Mouse (Mus musculus): ENCODE results near the gene Gm20517. TPM values are rescaled to one million over a fixed set of nuclear protein-coding genes. Genes with fewer than 3 reads are reported as not detected.
A peak's percentile ranks its signal among the peaks of the same experiment; 100 is the strongest.

Gene Gm20517
- polyA plus RNA-seq, 1 experiment from 2014 or later: 0.98 TPM

DNA sequence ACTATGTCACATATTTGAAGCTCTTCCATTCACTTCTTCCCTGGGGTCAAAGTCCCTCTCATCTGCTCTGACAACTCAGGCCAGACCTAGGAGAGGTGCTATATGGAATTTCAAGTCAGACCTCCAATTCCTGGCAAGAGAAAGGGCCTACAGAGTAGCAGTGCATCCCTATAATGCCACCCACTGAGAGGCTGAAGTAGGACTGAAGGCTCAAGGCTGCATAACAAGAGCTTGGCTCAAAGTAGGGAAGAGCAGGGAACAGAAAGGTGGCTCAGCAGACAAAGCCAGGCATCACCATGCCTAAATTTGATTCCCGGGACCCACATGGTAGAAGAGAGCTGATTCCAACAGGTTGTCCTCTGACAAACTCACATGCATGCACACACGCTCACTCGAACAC lies 80.3 kb downstream of the Gm20517 start:
- 96% methylated on average over 3 of the region's 3 CpGs for WGBS
- ATAC-seq (replicated peaks; ENCODE audit: insufficient number of reproducible peaks, low FRiP score, low TSS enrichment, low read depth): no peak

DNA sequence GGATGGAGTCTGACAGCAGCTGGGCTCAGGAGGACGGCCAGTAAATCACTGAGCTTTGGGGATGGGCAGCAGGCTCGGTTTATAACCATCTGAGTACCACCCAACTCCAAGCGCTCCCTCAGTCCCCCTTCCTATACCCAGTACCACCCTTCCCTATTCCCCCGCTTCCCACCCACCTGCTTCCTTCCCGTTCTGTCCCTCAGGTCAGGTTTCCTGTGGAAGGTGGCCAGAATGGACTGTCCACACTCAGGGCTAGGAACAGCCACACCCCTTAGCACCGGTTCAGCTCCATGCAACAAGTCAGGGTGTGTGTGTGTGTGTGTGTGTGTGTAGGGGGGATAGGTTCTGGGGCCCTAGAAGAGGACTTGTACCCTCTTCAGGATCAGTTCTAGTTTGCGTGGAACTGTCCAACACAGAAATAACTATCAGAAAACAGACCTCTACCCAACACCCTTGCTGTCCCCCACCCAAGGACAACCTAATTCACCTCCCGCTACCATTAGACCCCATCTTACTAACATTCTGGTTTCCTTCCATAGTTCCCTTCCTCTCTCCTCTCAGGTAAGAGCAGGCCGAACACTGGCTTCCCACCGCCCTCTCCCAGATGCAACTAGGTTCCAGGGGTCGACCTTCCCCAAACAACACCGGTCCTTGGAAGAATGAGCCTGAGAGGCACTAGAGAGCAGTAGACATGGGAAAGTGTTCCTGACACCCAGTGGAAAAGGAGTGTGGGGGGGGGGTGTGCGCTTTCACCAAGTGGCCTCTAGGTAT lies 82.5 kb downstream of the Gm20517 start:
- ATAC-seq (replicated peaks; ENCODE audit: insufficient number of reproducible peaks, low FRiP score, low TSS enrichment, low read depth) (no peak), DNase-seq (ENCODE audit: low spot score) (no peak)
- 37% methylated on average over 13 of the region's 13 CpGs for WGBS
- H3K9me3 ChIP-seq (replicated peaks; ENCODE audit: control insufficient read depth, low read length): no peaks in the 10 kb centered on the region
- H3K4me3 ChIP-seq (ENCODE audit: low read depth, low read length): peak overlapping the region; percentile 77
- peak overlapping the region; percentile 35 for H3K9ac ChIP-seq (replicated peaks; ENCODE audit: low read length)
- H3K4me1 ChIP-seq (ENCODE audit: control insufficient read depth, insufficient read depth, low read length): peaks cover 3% of the 10 kb centered on the region; the same call in 1 of the 2 replicates
- H3K36me3 ChIP-seq (replicated peaks; ENCODE audit: control insufficient read depth, insufficient read depth, low read depth, low read length): no peaks in the 10 kb centered on the region
- no peak overlapping the region for H3K27ac ChIP-seq (replicated peaks; ENCODE audit: low read depth, low read length)
- peak overlapping the region; percentile 77 for H3K4me2 ChIP-seq (ENCODE audit: low read depth, low read length)
- no peaks in the 10 kb centered on the region for H3K27me3 ChIP-seq (ENCODE audit: control insufficient read depth, insufficient read depth, low read length)

More for the DNA sequence above, 80.3 kb downstream of the Gm20517 start:
- DNase-seq (ENCODE audit: low spot score): no peak
- peaks cover 3% of the 10 kb centered on the region; the same call in 1 of the 2 replicates for H3K4me1 ChIP-seq (ENCODE audit: control insufficient read depth, insufficient read depth, low read length)
- H3K9ac ChIP-seq (replicated peaks; ENCODE audit: low read length): no peak overlapping the region
- H3K9me3 ChIP-seq (replicated peaks; ENCODE audit: control insufficient read depth, low read length): no peaks in the 10 kb centered on the region
- H3K27me3 ChIP-seq (ENCODE audit: control insufficient read depth, insufficient read depth, low read length): no peaks in the 10 kb centered on the region
- H3K36me3 ChIP-seq (replicated peaks; ENCODE audit: control insufficient read depth, insufficient read depth, low read depth, low read length): no peaks in the 10 kb centered on the region
- H3K4me2 ChIP-seq (ENCODE audit: low read depth, low read length): no peak overlapping the region
- no peak overlapping the region for H3K27ac ChIP-seq (replicated peaks; ENCODE audit: low read depth, low read length)
- no peak overlapping the region for H3K4me3 ChIP-seq (ENCODE audit: low read depth, low read length)

DNA sequence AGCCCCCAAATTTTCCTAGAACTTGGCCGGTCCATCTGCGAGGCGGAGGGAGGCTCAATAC lies 82.9 kb downstream of the Gm20517 start, which contains the start of gene Gm21981:
Gm21981 (minus strand) TSS at position 14 of the 61 bp plus-strand sequence.
- Histone ChIP-seq H3K27ac (replicated peaks; ENCODE audit: low read depth, low read length) (0 out of 2 replicates have a peak within 1 kb of the TSS, but pooled peaks have one; percentile 20), H3K9ac (replicated peaks; ENCODE audit: low read length) (peak within 1 kb of the TSS; percentile 88), H3K4me2 (ENCODE audit: low read depth, low read length) (peak within 1 kb of the TSS; percentile 77), H3K27me3 (ENCODE audit: control insufficient read depth, insufficient read depth, low read length) (no peaks in the 10 kb centered on the region), H3K36me3 (replicated peaks; ENCODE audit: control insufficient read depth, insufficient read depth, low read depth, low read length) (no peaks in the 10 kb centered on the region), H3K4me3 (ENCODE audit: low read depth, low read length) (peak within 1 kb of the TSS; percentile 77), H3K4me1 (ENCODE audit: control insufficient read depth, insufficient read depth, low read length) (peaks cover 3% of the 10 kb centered on the region; the same call in 1 of the 2 replicates), H3K9me3 (replicated peaks; ENCODE audit: control insufficient read depth, low read length) (no peaks in the 10 kb centered on the region)
- ATAC-seq (replicated peaks; ENCODE audit: insufficient number of reproducible peaks, low FRiP score, low TSS enrichment, low read depth) (no peak), DNase-seq (ENCODE audit: low spot score) (no peak)
- 1% methylated on average over 3 of the region's 3 CpGs for WGBS

DNA sequence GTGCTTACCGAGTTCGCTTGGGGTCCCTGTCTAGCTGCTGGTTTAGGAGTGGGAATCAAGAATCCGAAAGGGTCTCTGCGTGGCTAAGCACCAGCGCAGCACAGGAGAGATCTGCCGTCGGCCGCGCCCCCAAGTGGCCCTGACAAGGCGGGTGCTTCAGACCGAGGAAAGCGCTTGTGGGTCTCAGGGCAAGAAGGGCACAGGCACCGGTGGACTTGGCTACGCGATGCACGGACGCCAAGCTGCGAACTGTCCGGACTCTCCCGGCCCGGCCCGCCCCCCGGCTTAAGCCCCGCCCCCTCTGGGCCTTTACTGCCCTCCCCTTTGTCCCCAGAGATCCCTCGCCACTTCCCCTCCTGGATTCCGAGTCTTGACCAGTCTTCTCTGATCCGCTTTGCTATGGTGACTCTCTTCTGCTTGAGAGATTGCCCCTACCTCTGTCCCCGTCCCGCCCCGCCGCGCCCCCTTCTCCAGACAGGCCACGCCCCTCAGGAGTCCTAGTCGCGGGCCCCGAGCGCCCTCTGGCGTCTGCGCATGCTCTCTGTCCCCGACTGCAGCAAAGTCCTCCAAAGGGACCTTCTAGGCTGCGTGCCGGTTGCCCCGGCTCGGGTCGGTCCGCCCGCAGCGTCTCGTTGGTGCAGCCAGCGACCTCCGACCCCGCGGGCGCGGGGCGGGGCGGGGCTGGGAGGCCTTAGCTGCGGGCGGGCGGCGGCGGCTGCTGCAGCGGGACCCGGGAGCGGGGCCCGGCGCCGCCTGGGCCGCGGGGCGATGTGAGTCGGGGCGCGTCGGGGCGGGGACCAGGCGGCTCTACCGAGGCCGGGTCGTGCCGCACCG lies 83.3 kb downstream of the Gm20517 start, which contains the start of gene Prickle4:
Prickle4 (minus strand) TSS at position 234 of the 834 bp plus-strand sequence.
- peaks cover 3% of the 10 kb centered on the region; the same call in 1 of the 2 replicates for H3K4me1 ChIP-seq (ENCODE audit: control insufficient read depth, insufficient read depth, low read length)

DNA sequence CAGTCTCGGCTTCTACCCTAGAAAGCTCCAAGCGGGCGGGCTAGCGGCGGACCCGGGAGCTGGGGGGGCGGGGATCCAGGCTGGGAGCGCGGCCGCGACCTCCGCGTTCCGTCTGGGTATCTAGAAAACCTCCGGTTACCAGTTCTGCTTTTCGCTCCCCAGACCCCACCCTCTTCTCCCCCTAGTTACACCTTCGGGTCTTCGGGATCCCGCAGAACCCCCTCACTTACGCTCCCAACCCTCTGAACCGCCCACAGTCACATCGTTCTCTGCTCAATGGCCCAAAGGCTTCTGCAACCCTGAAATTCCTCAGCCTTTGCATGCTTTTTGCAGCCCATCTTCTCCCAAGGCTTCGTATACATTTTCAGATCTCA lies 83.9 kb downstream of the Gm20517 start:
- ATAC-seq (replicated peaks; ENCODE audit: insufficient number of reproducible peaks, low FRiP score, low TSS enrichment, low read depth): 0 out of 2 replicates have a peak, but pooled peaks have one; percentile 4
- no peak for DNase-seq (ENCODE audit: low spot score)
- Histone ChIP-seq H3K4me1 (ENCODE audit: control insufficient read depth, insufficient read depth, low read length) (peaks cover 3% of the 10 kb centered on the region; the same call in 1 of the 2 replicates), H3K36me3 (replicated peaks; ENCODE audit: control insufficient read depth, insufficient read depth, low read depth, low read length) (no peaks in the 10 kb centered on the region), H3K27me3 (ENCODE audit: control insufficient read depth, insufficient read depth, low read length) (no peaks in the 10 kb centered on the region), H3K9ac (replicated peaks; ENCODE audit: low read length) (peak overlapping the region; percentile 88), H3K27ac (replicated peaks; ENCODE audit: low read depth, low read length) (no peak overlapping the region), H3K4me3 (ENCODE audit: low read depth, low read length) (peak overlapping the region; percentile 77), H3K4me2 (ENCODE audit: low read depth, low read length) (peak overlapping the region; percentile 77), H3K9me3 (replicated peaks; ENCODE audit: control insufficient read depth, low read length) (no peaks in the 10 kb centered on the region)
- WGBS: 0% methylated on average over 19 of the region's 23 CpGs

More for the DNA sequence above, 83.3 kb downstream of the Gm20517 start, which contains the start of gene Prickle4:
- Histone ChIP-seq H3K36me3 (replicated peaks; ENCODE audit: control insufficient read depth, insufficient read depth, low read depth, low read length) (no peaks in the 10 kb centered on the region), H3K4me3 (ENCODE audit: low read depth, low read length) (peak within 1 kb of the TSS; percentile 77), H3K27me3 (ENCODE audit: control insufficient read depth, insufficient read depth, low read length) (no peaks in the 10 kb centered on the region), H3K4me2 (ENCODE audit: low read depth, low read length) (peak within 1 kb of the TSS; percentile 77), H3K27ac (replicated peaks; ENCODE audit: low read depth, low read length) (0 out of 2 replicates have a peak within 1 kb of the TSS, but pooled peaks have one; percentile 20), H3K9ac (replicated peaks; ENCODE audit: low read length) (peak within 1 kb of the TSS; percentile 88), H3K9me3 (replicated peaks; ENCODE audit: control insufficient read depth, low read length) (no peaks in the 10 kb centered on the region)
- WGBS: 1% methylated on average over 77 of the region's 82 CpGs
- DNase-seq (ENCODE audit: low spot score) (peak; percentile 97), ATAC-seq (replicated peaks; ENCODE audit: insufficient number of reproducible peaks, low FRiP score, low TSS enrichment, low read depth) (peak; percentile 92)

DNA sequence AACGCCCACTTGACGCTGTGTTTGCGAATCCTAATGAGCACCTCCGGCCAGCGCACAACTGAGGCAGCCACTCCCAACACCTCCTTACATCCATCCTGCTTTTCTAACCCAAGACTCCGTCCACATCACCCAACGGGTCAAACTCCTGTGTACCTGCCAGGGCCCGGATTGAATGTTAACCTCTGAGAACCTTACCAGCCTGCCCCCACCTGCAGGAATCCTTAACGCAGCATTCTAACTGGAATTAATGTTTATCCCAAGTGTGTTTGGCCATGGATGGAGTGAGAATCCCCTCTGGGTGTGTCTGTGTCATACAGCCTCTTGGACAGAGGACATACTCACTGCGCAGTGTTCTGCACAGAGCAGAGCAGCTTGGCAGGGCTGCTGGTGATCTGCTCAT lies 86.8 kb downstream of the Gm20517 start:
- WGBS: 88% methylated on average over 10 of the region's 10 CpGs
- H3K9me3 ChIP-seq (replicated peaks; ENCODE audit: control insufficient read depth, low read length): no peaks in the 10 kb centered on the region
- ATAC-seq (replicated peaks; ENCODE audit: insufficient number of reproducible peaks, low FRiP score, low TSS enrichment, low read depth) (no peak), DNase-seq (ENCODE audit: low spot score) (no peak)
- H3K27ac ChIP-seq (replicated peaks; ENCODE audit: low read depth, low read length): no peak overlapping the region
- H3K27me3 ChIP-seq (ENCODE audit: control insufficient read depth, insufficient read depth, low read length): no peaks in the 10 kb centered on the region; the same call in 1 of the 2 replicates
- H3K4me2 ChIP-seq (ENCODE audit: low read depth, low read length): no peak overlapping the region
- H3K4me3 ChIP-seq (ENCODE audit: low read depth, low read length): no peak overlapping the region
- no peak overlapping the region for H3K9ac ChIP-seq (replicated peaks; ENCODE audit: low read length)
- no peaks in the 10 kb centered on the region for H3K36me3 ChIP-seq (replicated peaks; ENCODE audit: control insufficient read depth, insufficient read depth, low read depth, low read length)
- peaks cover 3% of the 10 kb centered on the region; the same call in 1 of the 2 replicates for H3K4me1 ChIP-seq (ENCODE audit: control insufficient read depth, insufficient read depth, low read length)

DNA sequence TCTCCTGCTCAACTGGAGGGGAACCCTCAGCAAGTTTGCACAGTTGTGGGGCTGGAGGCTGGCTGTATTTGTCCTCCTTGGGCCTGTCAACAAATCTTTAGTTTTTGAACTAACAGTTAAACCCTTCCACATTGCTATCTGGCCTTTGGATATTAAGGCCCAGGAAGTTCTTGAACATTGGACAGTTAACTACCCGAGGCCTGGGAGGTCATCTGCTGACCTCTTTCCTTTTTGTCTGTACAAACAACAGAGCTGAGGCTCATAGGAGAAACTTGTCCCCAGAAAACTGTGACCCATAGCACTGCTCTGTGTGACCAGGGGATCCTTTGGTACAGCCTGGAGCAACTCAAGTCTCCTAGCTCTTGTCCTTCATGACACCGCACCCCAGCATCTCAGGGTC lies 87.7 kb downstream of the Gm20517 start:
- no peaks in the 10 kb centered on the region for H3K9me3 ChIP-seq (replicated peaks; ENCODE audit: control insufficient read depth, low read length)
- H3K9ac ChIP-seq (replicated peaks; ENCODE audit: low read length): no peak overlapping the region
- H3K27me3 ChIP-seq (ENCODE audit: control insufficient read depth, insufficient read depth, low read length): no peaks in the 10 kb centered on the region; the same call in 1 of the 2 replicates
- WGBS: 72% methylated on average over 2 of the region's 2 CpGs
- no peak overlapping the region for H3K27ac ChIP-seq (replicated peaks; ENCODE audit: low read depth, low read length)
- peaks cover 3% of the 10 kb centered on the region; the same call in 1 of the 2 replicates for H3K4me1 ChIP-seq (ENCODE audit: control insufficient read depth, insufficient read depth, low read length)
- no peak overlapping the region for H3K4me2 ChIP-seq (ENCODE audit: low read depth, low read length)
- no peak for ATAC-seq (replicated peaks; ENCODE audit: insufficient number of reproducible peaks, low FRiP score, low TSS enrichment, low read depth)
- H3K36me3 ChIP-seq (replicated peaks; ENCODE audit: control insufficient read depth, insufficient read depth, low read depth, low read length): no peaks in the 10 kb centered on the region
- no peak overlapping the region for H3K4me3 ChIP-seq (ENCODE audit: low read depth, low read length)
- no peak for DNase-seq (ENCODE audit: low spot score)

DNA sequence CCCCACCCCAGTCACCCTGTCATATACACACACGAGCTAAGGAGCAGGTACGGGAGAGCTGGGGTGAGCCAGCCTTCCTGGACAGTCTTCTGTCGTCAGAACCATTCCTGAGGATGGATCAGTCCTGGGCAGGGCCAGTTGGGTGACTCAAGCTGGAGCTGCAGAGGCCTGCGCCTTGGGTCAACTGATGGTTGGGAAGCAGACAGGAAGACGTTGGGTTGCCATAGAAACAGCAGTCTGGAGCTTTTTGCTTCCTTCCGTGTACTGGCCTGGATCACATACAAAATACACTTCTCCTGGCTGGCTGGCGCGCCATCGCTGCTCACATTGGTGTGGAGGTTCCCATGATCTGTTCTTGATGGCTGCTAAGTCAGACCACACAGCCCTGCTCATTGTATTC lies 90.4 kb downstream of the Gm20517 start:
- H3K27me3 ChIP-seq (ENCODE audit: control insufficient read depth, insufficient read depth, low read length): no peaks in the 10 kb centered on the region; the same call in 1 of the 2 replicates
- ATAC-seq (replicated peaks; ENCODE audit: insufficient number of reproducible peaks, low FRiP score, low TSS enrichment, low read depth): no peak

More for the DNA sequence above, 90.4 kb downstream of the Gm20517 start:
- H3K4me3 ChIP-seq (ENCODE audit: low read depth, low read length): no peak overlapping the region
- H3K36me3 ChIP-seq (replicated peaks; ENCODE audit: control insufficient read depth, insufficient read depth, low read depth, low read length): no peaks in the 10 kb centered on the region
- H3K27ac ChIP-seq (replicated peaks; ENCODE audit: low read depth, low read length): no peak overlapping the region
- no peak for DNase-seq (ENCODE audit: low spot score)
- no peaks in the 10 kb centered on the region for H3K9me3 ChIP-seq (replicated peaks; ENCODE audit: control insufficient read depth, low read length)
- 77% methylated on average over 9 of the region's 9 CpGs for WGBS
- H3K4me1 ChIP-seq (ENCODE audit: control insufficient read depth, insufficient read depth, low read length): no peaks in the 10 kb centered on the region
- H3K9ac ChIP-seq (replicated peaks; ENCODE audit: low read length): no peak overlapping the region
- no peak overlapping the region for H3K4me2 ChIP-seq (ENCODE audit: low read depth, low read length)

Measured in embryonic facial prominence, embryonic 11.5 days (tissue).